Mouse (Mus musculus) gastrocnemius, adult 8-10 months (tissue): ENCODE measurements around the gene Olfr1445. TPM values are rescaled to one million over a fixed set of nuclear protein-coding genes. Genes with fewer than 3 reads are reported as not detected.

Source experiments
- DNase-seq, 2 experiments: peaks; one replicate each; pipeline ENCODE4 v3.0.0; 2022; ENCODE audit warnings: low spot score in 2 of 2
- total RNA-seq, 4 experiments: library from RNA; stranded (reverse); gene quantifications; 2 replicates each; pipeline ENCODE4 v1.2.4; 2022

The Olfr1445 gene
- total RNA-seq, result not detected

GRCm38 (mm10) chr19:12883555-12883954, at the start of gene Olfr1445:
Gene Olfr1445, plus strand, starts transcription at chr19:12883855.
- DNase-seq, result no peak

- DNase-seq, result no peak
Measured at GRCm38 (mm10) chr19:12838507-12838906, 45.1 kb upstream of the Olfr1445 start.

GRCm38 (mm10) chr19:12846382-12846781, 37.3 kb upstream of the Olfr1445 start, which contains the start of gene Gm5244:
Gene Gm5244, plus strand, starts transcription at chr19:12846682.
- DNase-seq, result no peak

- no peak for DNase-seq
Measured at GRCm38 (mm10) chr19:12856983-12857382, 26.7 kb upstream of the Olfr1445 start, which contains the start of gene Olfr1444. Gene Olfr1444, plus strand, starts transcription at chr19:12857283.

GRCm38 (mm10) chr19:12893424-12893823, 9.8 kb downstream of the Olfr1445 start, which contains the start of gene Olfr1446:
Gene Olfr1446, minus strand, starts transcription at chr19:12893524.
- no peak for DNase-seq

- DNase-seq, result no peak
Measured at GRCm38 (mm10) chr19:12903643-12904042, 20.0 kb downstream of the Olfr1445 start, which contains the start of gene Olfr1447. Gene Olfr1447, minus strand, starts transcription at chr19:12903743.

- no peak for DNase-seq
Measured at GRCm38 (mm10) chr19:12924319-12924718, 40.7 kb downstream of the Olfr1445 start, which contains the start of gene Olfr1448. Gene Olfr1448, minus strand, starts transcription at chr19:12924419.

GRCm38 (mm10) chr19:12930540-12930939, 46.9 kb downstream of the Olfr1445 start, which contains the start of gene Olfr1449:
Gene Olfr1449, plus strand, starts transcription at chr19:12930840.
- no peak for DNase-seq

Other genes starting within 250 kb of the Olfr1445 start
- not detected for gene Olfr1442, start 213.4 kb upstream of the Olfr1445 start, total RNA-seq
- gene Olfr1443, start 205.7 kb upstream of the Olfr1445 start, total RNA-seq, result not detected
- not detected for gene Keg1, start 188.1 kb upstream of the Olfr1445 start, total RNA-seq
- gene Cntf, start 118.2 kb upstream of the Olfr1445 start, total RNA-seq, result 1 to 10 TPM in 3 of 4 experiments, under 1 TPM in 1; 0.92 to 2.5 (median 1.8) TPM
- gene Zfp91, start 87.7 kb upstream of the Olfr1445 start, total RNA-seq, result 100 to 1,000 TPM; 130 to 182 (median 149) TPM
- gene Lpxn, start 87.7 kb upstream of the Olfr1445 start, total RNA-seq, result under 1 TPM in 3 of 4 experiments, not detected in 1; 0.17 to 0.27 (median 0.22) TPM
- gene Gm5244, start 37.2 kb upstream of the Olfr1445 start, total RNA-seq, result not detected
- not detected for gene Olfr1444, start 26.6 kb upstream of the Olfr1445 start, total RNA-seq
- gene Olfr1446, start 9.7 kb downstream of the Olfr1445 start, total RNA-seq, result not detected
- not detected for gene Olfr1447, start 19.9 kb downstream of the Olfr1445 start, total RNA-seq
- gene Olfr1448, start 40.6 kb downstream of the Olfr1445 start, total RNA-seq, result not detected
- not detected for gene Olfr1449, start 47.0 kb downstream of the Olfr1445 start, total RNA-seq
- gene Olfr1450, start 66.4 kb downstream of the Olfr1445 start, total RNA-seq, result not detected
- gene Olfr1451, start 111.2 kb downstream of the Olfr1445 start, total RNA-seq, result not detected
- gene Olfr1453, start 144.5 kb downstream of the Olfr1445 start, total RNA-seq, result not detected
- not detected for gene Olfr1454, start 176.8 kb downstream of the Olfr1445 start, total RNA-seq
- not detected for gene Olfr1457, start 214.0 kb downstream of the Olfr1445 start, total RNA-seq
- not detected for gene Olfr1458, start 222.9 kb downstream of the Olfr1445 start, total RNA-seq